Comparison of ENCODE assay signal across 12 mouse cellular contexts in the genomic region with DNA sequence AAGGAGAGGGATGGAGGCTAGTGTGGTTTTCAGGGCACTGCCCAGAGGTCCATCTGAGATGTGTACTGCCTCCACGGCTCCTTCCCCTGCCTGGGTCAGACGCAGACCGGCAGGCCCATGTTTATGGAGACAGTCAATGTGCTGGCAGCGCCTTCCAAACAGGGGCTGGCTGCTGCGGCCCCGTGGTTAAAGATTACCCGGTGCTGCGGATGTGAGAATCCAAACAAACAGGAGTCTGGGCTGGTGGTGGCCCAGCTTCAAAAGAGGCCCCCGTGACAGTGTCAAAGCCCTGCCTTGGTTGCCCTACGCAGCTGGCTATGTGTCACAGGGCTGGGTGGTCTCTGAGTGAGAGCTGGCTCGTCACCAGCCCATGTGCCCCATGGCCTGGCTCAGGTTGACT.
DNase-seq lines count a peak whose midpoint lies in the region; ATAC-seq lines count a peak whose summit lies in the region.
"Had no signal": no experiment of that assay in that cellular context is flagged by ENCODE, and none has a peak within 500 bp of the region (broad histone marks: within the 10 kb centered on the region; RNA-seq: fewer than 3 reads in every experiment).

No protein-coding gene starts in this region.

- no peak overlapping the region for H3K4me3 ChIP-seq in embryonic facial prominence, embryonic 12.5 days
- H3K4me3 ChIP-seq in embryonic facial prominence, embryonic 10.5 days: no peak overlapping the region
- H3K4me3 ChIP-seq in intestine, embryonic 16.5 days (ENCODE audit: low read length): no peak overlapping the region
- H3K4me3 ChIP-seq in lung, embryonic 16.5 days (ENCODE audit: low read length): no peak overlapping the region
- H3K4me3 ChIP-seq: limb, embryonic 15.5 days had no signal

- 0 out of 2 replicates have a peak overlapping the region, but pooled peaks have one; percentile 6 for H3K27ac ChIP-seq in embryonic facial prominence, embryonic 12.5 days
- H3K27ac ChIP-seq in embryonic facial prominence, embryonic 10.5 days (replicated peaks): no peak overlapping the region
- H3K27ac ChIP-seq in intestine, embryonic 16.5 days (ENCODE audit: low read length): 0 out of 2 replicates have a peak overlapping the region, but pooled peaks have one; percentile 11
- H3K27ac ChIP-seq in lung, embryonic 16.5 days (ENCODE audit: low read length): no peak overlapping the region
- H3K27ac ChIP-seq: limb, embryonic 15.5 days had no signal

- H3K9me3 ChIP-seq in embryonic facial prominence, embryonic 12.5 days: no peaks in the 10 kb centered on the region
- no peaks in the 10 kb centered on the region for H3K9me3 ChIP-seq in embryonic facial prominence, embryonic 10.5 days
- no peaks in the 10 kb centered on the region for H3K9me3 ChIP-seq in intestine, embryonic 16.5 days (ENCODE audit: control insufficient read depth, low read length)
- H3K9me3 ChIP-seq in lung, embryonic 16.5 days (ENCODE audit: control insufficient read depth, low read length): no peaks in the 10 kb centered on the region
- H3K9me3 ChIP-seq: limb, embryonic 15.5 days had no signal

- peaks cover 21% of the 10 kb centered on the region for H3K27me3 ChIP-seq in embryonic facial prominence, embryonic 12.5 days
- peaks cover 36% of the 10 kb centered on the region for H3K27me3 ChIP-seq in embryonic facial prominence, embryonic 10.5 days (replicated peaks; ENCODE audit: low read depth, poor library complexity, severe bottlenecking)
- H3K27me3 ChIP-seq in intestine, embryonic 16.5 days (replicated peaks; ENCODE audit: control insufficient read depth, insufficient read depth, low read length): peaks cover 10% of the 10 kb centered on the region
- peaks cover 15% of the 10 kb centered on the region for H3K27me3 ChIP-seq in lung, embryonic 16.5 days (ENCODE audit: control insufficient read depth, insufficient read depth, low read depth, low read length)

- no peak overlapping the region for H3K4me2 ChIP-seq in embryonic facial prominence, embryonic 12.5 days (replicated peaks)
- H3K4me2 ChIP-seq in intestine, embryonic 16.5 days (ENCODE audit: low read depth, low read length): peak overlapping the region; percentile 19; the same call in 1 of the 2 replicates
- H3K4me2 ChIP-seq in lung, embryonic 16.5 days (ENCODE audit: low read depth, low read length): no peak overlapping the region
- H3K4me2 ChIP-seq: limb, embryonic 15.5 days had no signal

- DNase-seq in embryonic facial prominence, embryonic 10.5 days (ENCODE audit: low spot score): no peak
- peak; percentile 70 to 78 for DNase-seq in kidney, postnatal 4 days
- DNase-seq in layer of hippocampus, postnatal 25 days (ENCODE audit: extremely low spot score in 1 of 2, low spot score in 1 of 2): no peak
- DNase-seq in layer of hippocampus, adult 18-20 months (ENCODE audit: low spot score in 2 of 2): no peak
- no peak for DNase-seq in embryo, embryonic 11 days
- DNase-seq: heart, postnatal 36 days; layer of hippocampus, adult 9-11 months; thymus, adult 2 months had no signal

- no peak overlapping the region for H3K9ac ChIP-seq in embryonic facial prominence, embryonic 12.5 days
- peak overlapping the region; percentile 46 for H3K9ac ChIP-seq in intestine, embryonic 16.5 days (ENCODE audit: low read depth, low read length)
- H3K9ac ChIP-seq in lung, embryonic 16.5 days (ENCODE audit: low read length): no peak overlapping the region
- H3K9ac ChIP-seq: limb, embryonic 15.5 days had no signal

- WGBS in embryonic facial prominence, embryonic 12.5 days: 53% methylated on average over 11 of the region's 11 CpGs
- WGBS in embryonic facial prominence, embryonic 10.5 days: 67% methylated on average over 11 of the region's 11 CpGs
- 15% methylated on average over 11 of the region's 11 CpGs for WGBS in intestine, embryonic 16.5 days
- 9% methylated on average over 11 of the region's 11 CpGs for WGBS in lung, embryonic 16.5 days

- no peak for ATAC-seq in embryonic facial prominence, embryonic 12.5 days (ENCODE audit: insufficient number of reproducible peaks, insufficient read depth, low FRiP score, low TSS enrichment)
- ATAC-seq in intestine, embryonic 16.5 days: peak; percentile 63
- ATAC-seq in lung, embryonic 16.5 days (ENCODE audit: low read depth): peak; percentile 44

- H3K36me3 ChIP-seq in embryonic facial prominence, embryonic 12.5 days: no peaks in the 10 kb centered on the region
- no peaks in the 10 kb centered on the region for H3K36me3 ChIP-seq in embryonic facial prominence, embryonic 10.5 days (replicated peaks)
- no peaks in the 10 kb centered on the region for H3K36me3 ChIP-seq in intestine, embryonic 16.5 days (ENCODE audit: control insufficient read depth, insufficient read depth, low read length)
- no peaks in the 10 kb centered on the region for H3K36me3 ChIP-seq in lung, embryonic 16.5 days (ENCODE audit: control insufficient read depth, insufficient read depth, low read length)
- H3K36me3 ChIP-seq: limb, embryonic 15.5 days had no signal

- H3K4me1 ChIP-seq in embryonic facial prominence, embryonic 12.5 days: peaks cover 8% of the 10 kb centered on the region; the same call in 1 of the 2 replicates
- H3K4me1 ChIP-seq in embryonic facial prominence, embryonic 10.5 days: peaks cover 45% of the 10 kb centered on the region
- peaks cover 20% of the 10 kb centered on the region for H3K4me1 ChIP-seq in intestine, embryonic 16.5 days (ENCODE audit: control insufficient read depth, insufficient read depth, low read length)
- H3K4me1 ChIP-seq in lung, embryonic 16.5 days (replicated peaks; ENCODE audit: control insufficient read depth, insufficient read depth, low read length): peaks cover 6% of the 10 kb centered on the region; the same call in 1 of the 2 replicates

Comparison
In these comparisons a context has a peak if more than half of its experiments do, and no peak if none do; other contexts are left out.
1. H3K27ac ChIP-seq: peak in embryonic facial prominence, embryonic 12.5 days (single experiment) and intestine, embryonic 16.5 days (single experiment); none in embryonic facial prominence, embryonic 10.5 days (single experiment) and lung, embryonic 16.5 days (single experiment).
2. DNase-seq: peak in kidney, postnatal 4 days (2 of 2); none in embryonic facial prominence, embryonic 10.5 days (single experiment), layer of hippocampus, postnatal 25 days (0 of 2), layer of hippocampus, adult 18-20 months (0 of 2) and embryo, embryonic 11 days (single experiment).